Mouse (Mus musculus) layer of hippocampus, adult 18-20 months (tissue): ENCODE measurements at regions not wholly inside any gene's neighbourhood (a gene's known extent, or its start where the extent isn't known, plus 50 kb on each side); places are given as distances from the start of the nearest gene placed in this dataset.
"Not testable (repeated sequence)": the region's sequence is repeated elsewhere in the genome, so short reads cannot be mapped to it uniquely, and the experiment has no call there.

ENCODE experiments used
- DNase-seq, 2 experiments: peaks; one replicate each; pipeline ENCODE4 v3.0.0; 2022; ENCODE audit warnings: low spot score in 2 of 2

DNA sequence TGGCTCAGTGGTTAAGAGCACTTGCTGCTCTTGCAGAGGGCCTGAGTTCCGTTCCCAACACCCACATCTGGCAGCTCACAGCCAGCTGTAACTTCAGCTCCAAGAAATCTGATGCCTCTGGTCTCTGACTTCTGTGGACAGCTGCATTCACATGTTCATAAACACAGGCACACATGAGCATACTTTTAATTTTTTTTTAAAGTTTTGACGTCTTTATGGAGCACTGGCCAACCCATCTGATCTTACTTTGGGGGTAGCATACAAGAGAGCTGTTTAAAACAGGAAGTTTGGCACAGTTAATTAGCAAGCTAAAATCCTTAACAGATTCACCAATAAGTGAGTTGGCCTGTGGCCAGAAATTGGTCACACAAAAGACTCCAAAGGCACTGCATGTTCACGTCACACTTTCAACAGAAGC, 81.2 kb upstream of the Atl2 start:
- DNase-seq: peak in 1 of 2 experiments; percentile 45

DNA sequence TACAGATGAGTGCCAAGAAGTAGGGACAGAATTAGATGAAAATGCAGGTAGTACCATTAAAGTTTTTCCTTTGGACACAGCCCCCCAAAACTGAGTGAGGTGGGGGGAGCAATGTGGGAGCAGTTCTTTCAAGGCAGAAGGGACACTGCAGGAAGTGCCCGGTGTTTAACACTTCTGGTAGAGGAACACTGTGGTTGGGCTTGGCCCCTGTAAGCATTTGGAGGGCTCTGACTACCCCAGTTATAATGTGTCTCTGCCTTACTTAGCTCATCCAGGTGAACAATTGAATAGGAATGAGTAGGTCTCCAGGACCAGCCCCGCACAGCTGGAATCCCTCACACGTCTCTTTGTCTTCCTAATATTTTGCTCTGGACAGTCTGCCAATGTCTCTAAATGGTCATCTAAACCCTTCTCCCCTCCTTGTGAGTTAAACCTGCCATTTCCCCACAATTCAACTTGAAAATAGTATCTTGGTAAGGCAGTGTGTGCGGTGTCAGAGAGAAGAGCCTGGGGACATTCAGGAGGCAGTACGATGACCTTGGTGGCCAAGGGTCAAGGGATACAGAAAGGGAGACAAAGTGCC, 80.7 kb upstream of the Atl2 start:
- DNase-seq: no peak

DNA sequence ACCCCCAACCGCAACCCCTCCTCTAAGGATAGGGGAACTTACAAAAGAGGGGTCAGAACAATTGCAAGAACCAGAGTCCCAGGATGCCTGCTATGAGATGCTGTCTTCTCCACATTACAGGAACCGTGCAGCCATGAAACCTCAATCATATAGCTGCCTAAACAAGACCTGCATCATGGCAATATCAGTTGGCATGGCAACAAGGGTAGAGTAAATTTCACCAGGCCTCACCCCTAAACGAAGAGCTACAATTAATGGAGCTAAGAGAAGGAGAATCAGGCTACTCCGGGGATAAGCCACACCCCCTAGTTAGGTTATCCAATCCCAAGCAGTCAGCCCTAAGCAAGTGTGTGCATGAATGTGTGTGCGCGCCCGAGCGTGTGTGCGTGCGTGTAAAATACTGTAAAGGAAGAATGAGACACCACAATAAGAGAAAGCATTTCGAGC, 80.1 kb upstream of the Atl2 start:
- DNase-seq: peak in 1 of 2 experiments; percentile 11

DNA sequence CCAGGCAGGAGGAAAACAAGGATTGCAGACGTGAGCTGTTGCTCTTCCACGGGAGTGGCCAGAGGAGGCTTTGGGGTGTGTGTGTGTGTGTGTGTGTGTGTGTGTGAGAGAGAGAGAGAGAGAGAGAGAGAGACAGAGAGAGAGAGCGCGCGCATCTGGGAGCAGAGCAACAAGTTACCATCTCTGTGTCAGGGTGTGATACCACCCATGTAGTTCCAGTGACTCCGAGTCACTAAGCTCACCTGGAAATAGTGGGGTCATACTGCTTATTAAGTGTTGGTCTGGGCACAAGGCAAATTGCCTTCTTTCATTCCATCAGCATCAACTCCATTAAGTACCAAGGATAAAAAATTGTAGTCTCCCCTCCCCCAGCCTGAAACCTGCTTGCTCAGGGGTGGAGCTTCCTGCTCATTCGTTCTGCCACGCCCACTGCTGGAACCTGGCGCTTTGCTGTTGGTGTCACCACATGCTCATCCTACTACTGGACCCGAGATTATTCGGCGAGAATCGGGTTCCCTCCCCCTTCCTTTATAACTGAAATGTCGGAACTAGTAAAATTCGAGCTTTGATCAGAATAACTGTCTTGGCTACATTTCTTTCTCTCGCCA, 79.3 kb upstream of the Atl2 start:
- DNase-seq: not testable (repeated sequence)

DNA sequence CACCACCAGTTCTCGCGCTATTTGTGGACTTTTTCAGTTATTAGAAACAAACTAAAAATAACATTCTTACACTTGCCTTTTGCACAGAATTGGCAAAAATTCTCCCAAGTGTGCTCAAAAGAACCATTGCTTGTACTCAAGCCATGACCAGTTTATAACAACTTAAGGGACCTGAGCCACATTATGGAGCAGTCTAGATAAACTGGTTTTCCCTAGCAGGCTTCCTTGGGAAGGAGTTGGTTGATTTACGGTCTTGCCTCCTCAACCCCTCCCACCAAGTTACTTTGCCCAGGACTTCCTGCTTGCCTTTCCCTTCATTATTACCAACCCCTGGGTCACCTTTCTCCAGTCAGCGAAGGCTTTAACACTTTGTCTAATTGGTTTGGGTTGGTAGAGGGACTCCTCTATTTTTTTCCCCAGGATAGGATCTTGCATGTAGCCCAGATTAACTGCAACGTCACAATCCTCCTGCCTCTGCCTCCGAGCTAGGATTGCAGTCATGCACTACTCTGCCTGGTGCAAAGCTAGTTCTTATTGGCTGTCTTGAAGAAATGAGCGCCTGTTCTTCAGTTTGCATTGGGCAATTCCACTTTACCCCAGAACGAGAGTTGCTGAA, 75.9 kb upstream of the Atl2 start:
- DNase-seq: no peak

DNA sequence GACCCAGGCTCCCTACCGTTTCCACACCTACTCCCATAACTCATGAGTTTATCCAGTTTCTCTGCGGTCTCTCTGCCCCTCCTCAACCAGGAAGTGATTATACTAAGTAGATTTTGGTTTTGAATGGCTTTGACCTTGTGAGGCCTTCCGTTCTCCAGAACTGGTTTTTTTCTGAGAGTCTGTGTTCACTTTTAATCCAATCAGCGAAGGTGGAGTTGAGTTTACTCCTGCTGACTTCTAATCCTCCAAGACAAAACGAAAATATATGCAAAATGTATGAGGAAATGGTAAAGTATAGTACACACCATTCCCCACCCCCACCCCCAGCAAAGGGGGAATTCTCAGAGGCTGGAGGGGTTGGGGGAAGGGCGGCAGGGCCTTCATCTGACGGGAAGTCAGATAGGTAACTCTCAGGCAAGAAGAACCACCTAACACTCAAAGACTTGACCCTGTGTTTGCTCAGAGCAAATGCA, 73.6 kb upstream of the Atl2 start:
- no peak for DNase-seq

DNA sequence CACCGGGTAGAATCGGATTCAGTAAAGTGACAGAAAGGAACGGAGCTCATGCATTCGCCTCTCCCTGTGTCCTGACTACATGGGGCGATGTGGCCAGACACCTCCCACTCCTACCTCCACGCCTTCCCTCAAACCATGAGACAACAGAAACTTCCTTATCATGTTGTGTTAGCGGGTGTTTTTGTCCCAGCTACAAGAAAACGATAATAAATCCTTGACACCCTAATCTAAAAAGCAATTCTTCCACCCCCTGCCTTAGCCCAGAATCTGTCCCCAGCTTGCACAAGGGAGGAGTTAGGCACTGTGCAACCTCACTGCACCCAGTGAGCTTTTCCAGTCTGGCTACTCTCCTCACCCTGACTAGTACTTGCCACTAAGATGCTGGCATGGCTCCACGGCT, 72.9 kb upstream of the Atl2 start:
- DNase-seq: no peak

DNA sequence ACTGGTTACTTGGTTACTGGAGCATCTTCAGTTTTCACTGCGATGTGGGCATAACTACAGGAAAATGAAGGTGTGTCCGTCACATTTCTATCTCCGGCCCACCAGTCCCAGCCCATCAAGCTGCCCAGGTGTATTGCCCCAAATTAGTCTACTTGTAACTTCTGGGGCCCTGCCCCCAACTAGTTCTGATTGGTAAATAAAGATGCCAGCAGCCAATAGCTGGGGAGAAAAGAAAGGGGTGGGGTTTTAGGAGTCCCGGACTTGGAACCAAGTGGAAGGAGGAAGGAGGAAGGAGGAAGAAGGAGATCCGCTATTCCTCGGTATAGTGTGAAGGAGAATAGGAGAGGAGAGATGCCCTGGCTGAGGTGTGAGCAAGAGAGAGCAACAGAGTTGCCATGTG, 71.1 kb upstream of the Atl2 start:
- no peak for DNase-seq

DNA sequence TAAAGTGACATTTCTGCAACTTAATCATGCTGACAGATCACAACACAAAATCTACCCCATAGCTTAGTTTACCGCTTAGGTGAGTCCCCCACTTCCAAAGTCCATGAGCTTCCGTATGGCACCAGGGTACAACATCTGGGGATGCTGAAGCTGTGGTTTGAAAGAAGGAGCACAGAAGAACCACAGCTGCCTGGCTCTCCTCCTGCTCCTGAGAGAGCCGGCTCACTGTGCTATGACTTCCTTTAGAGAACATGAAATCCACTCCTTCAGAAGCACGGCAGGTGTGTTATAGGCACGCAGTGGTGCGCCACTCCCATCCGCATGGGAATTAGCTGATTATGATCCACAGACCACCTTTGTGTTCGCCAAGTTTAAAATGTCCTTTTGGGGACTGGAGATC, 69.7 kb upstream of the Atl2 start:
- DNase-seq: no peak

DNA sequence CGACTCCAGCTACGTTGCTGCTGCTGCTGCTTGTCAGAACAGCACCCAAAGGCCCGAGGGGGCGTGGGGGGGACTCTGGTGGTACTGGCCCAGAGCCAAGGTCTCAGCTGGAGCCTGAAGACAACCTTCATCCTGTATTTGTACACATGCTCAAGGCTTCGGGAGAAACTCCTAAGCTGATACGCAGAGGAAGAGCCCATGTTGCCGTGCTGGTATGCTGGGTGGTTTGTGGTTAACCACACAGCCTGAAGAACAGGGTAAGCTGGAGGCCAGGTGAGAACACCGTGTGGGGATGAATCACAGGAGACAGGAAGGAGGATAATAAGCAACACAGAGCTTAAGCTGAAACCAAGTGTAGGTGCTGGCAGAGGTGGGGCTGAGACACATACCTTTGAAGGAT, 68.9 kb upstream of the Atl2 start:
- no peak for DNase-seq

DNA sequence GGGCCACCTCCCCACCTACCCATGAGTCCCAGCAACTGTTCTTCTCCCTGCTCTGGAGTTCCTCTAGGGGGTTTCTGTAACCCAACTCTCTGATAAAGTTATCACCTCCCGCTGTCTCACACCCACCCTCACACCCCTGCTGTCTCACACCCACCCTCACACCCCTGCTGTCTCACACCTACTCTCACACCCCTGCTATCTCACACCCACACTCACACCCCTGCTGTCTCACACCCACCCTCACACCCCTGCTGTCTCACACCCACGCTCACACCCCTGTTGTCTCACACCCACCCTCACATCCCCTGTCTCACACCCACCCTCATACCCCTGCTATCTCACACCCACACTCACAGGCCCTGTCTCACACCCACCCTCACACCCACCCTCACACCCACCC, 67.4 kb upstream of the Atl2 start:
- DNase-seq: no peak

DNA sequence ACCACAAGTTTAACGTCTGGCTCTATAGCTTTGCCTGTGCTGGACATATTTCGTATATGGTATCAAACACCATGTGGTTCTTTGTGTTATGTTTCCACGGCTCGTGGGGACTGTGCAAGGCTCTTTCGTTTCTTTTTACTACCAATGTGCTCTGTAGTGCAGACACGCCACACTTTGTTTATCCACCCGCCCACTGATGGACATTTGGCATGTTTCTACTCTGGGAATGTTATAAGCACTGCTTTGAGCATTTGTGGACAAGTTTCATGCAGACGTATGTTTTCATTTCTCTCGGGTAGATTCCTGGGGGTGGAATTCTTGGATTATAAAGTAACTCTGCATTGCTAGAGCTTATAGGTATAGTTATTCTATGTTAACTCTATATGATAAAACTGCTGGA, 65.5 kb upstream of the Atl2 start:
- DNase-seq: no peak

DNA sequence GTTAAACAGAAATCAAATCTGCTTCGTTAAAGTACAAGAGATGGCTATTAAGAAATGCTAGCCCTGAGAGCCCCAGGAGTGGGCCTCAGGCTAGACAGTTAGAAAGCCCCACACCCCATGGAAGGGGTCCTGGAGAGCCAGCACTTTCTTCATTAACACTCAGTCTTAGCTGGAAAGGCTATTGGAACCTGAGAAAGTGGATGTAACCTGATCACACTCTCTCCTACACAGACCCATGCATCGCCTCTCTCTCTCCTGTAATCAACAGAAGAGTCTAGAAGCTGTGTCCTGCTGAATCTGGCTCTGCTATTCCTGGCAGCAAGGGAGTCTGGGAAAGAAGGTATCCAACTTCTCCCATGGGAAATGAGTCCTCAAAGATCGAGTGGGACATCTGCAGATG, 64.8 kb upstream of the Atl2 start:
- no peak for DNase-seq

DNA sequence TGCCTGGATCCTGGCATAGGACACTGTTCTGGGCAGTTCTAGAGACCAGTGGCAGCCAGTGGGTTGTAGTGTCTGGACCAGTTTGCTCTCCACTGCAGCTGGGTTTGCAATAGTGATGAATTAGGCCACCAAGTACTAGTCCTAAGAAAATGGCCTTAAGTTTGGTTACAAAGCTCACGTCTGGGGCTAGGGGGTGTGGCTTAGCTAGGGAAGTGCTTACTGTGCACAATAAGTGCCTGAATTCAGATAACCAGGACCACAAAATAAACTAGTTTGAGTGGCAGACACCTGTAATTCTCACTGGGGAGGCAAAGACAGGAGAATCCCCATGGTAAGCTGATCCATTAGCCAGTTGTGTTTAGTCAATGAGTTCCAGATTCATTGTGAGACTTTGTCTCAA, 59.3 kb upstream of the Atl2 start:
- DNase-seq: no peak

DNA sequence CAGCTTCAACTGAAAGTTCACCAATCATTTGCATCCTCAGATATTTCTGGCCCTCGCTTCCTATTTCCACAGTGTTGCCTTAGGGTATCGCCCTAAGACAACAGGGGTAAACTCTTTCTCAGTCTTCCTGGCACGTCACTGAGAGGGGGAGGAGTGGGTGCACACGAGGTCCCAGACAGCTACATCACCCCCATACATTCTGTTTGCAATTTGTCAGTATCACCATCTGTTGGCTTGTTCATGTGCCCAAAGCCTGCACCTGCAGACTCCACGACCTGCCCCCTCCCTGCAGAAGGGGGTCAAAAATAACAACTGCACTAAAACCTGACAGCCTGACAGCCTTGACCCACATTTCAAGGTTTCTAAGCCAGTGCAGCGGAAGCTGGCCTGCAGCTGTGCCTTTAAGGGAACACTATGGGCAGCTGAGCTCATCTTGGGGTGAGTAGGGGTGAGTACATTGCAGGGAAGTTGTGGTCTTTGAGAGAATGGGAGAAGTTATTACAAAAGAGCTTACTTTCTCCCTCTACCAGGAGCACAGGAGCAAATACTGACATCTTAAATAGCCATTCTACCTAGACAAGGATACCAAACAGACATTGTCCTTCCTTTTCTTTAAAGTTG, 58.8 kb upstream of the Atl2 start:
- peak in 1 of 2 experiments; percentile 15 for DNase-seq

DNA sequence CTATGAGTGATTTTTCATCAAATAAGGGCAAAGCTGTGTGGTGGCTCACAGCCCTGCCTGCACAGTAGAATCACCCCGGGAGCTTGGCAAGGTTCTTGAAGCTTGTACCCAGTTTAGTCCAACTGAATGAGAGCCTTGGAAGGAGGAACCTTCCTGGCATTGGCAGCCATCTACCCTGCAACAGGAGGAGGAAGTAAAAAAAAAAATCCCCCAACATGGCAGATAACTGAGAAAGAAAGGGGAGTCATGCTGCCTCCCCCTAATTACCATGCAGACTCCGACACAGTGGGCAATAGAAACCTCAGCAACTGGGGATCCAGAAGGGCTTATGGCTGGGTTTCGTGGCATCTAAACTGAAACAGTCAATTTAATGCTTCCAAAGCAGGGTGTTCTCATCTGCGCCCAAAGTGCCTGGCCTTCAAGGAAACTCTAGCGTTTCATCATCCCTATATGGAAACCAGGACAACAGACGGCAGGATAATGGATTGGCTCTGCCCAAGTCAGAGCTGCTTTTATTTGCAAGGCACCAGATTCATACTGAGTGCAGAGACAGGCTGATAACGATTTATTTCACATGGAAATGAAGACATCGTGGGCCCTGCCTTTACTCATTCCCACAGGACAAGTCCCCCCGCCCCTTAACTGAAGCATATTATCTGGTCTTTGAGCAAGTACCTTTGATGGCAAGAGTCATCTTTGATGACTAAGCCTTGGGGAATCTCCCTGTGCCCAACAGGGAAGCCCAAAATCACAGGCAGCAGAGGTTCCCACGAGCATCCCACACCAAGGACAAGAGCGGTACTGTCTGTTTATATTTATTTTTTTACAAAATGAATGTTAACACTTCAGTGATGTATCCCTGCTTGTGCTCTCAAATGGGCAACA, 52.9 kb upstream of the Atl2 start:
- DNase-seq: peak; percentile 9 to 57
